Mouse (Mus musculus) intestine, embryonic 15.5 days (tissue): ENCODE measurements around the gene Acp2. TPM values are rescaled to one million over a fixed set of nuclear protein-coding genes. Genes with fewer than 3 reads are reported as not detected.

Experiments used
- polyA plus RNA-seq: library from polyadenylated mRNA; unstranded; fragments of >200 nt; fragmentation: Nextera tagmentation; extraction: Ambion mirVana; gene quantifications from 2 replicates; pipeline ENCODE4 v1.2.1, GENCODE M21; 2015

Acp2 gene
- polyA plus RNA-seq, 1 experiment from 2014 or later: 20.9 TPM

Other genes starting within 250 kb of the Acp2 start
- gene Rapsn, start 167.3 kb upstream of the Acp2 start, polyA plus RNA-seq: 1.2 and 1.5 TPM in 2 replicates
- 232 and 236 TPM in 2 replicates for gene Psmc3, start 148.9 kb upstream of the Acp2 start, polyA plus RNA-seq
- gene Slc39a13, start 132.5 kb upstream of the Acp2 start, polyA plus RNA-seq: 26.5 and 32.4 TPM in 2 replicates
- gene Spi1, start 120.5 kb upstream of the Acp2 start, polyA plus RNA-seq: 7.9 and 8.9 TPM in 2 replicates
- gene Mybpc3, start 84.7 kb upstream of the Acp2 start, polyA plus RNA-seq: 0.05 and 0.06 TPM in 2 replicates
- 8.0 and 11.0 TPM in 2 replicates for gene Madd, start 19.0 kb upstream of the Acp2 start, polyA plus RNA-seq
- 12.8 and 14.3 TPM in 2 replicates for gene Nr1h3, start 51 bp upstream of the Acp2 start, polyA plus RNA-seq
- 14.8 and 17.4 TPM in 2 replicates for gene Ddb2, start 34.1 kb downstream of the Acp2 start, polyA plus RNA-seq
- 21.3 and 22.3 TPM in 2 replicates for gene Pacsin3, start 53.1 kb downstream of the Acp2 start, polyA plus RNA-seq
- gene Arfgap2, start 62.1 kb downstream of the Acp2 start, polyA plus RNA-seq: 72.0 and 75.6 TPM in 2 replicates
- 36.3 and 38.6 TPM in 2 replicates for gene 1110051M20Rik, start 241.8 kb downstream of the Acp2 start, polyA plus RNA-seq